Mouse (Mus musculus): ENCODE results near the gene Gm4869.

Gm4869 gene

GRCm38 (mm10) chr5:140526754-140527153, 81.3 kb downstream of the Gm4869 start:
- DNase-seq (ENCODE audit: low spot score): no peak

- DNase-seq (ENCODE audit: low spot score): no peak
Observed at GRCm38 (mm10) chr5:140538111-140538683, 92.8 kb downstream of the Gm4869 start.

- DNase-seq (ENCODE audit: low spot score): peak; percentile 85
Observed at GRCm38 (mm10) chr5:140540106-140540505, 94.7 kb downstream of the Gm4869 start.

- peak; percentile 68 for DNase-seq (ENCODE audit: low spot score)
Observed at GRCm38 (mm10) chr5:140542811-140543575, 97.5 kb downstream of the Gm4869 start.

Data from layer of hippocampus, adult 11-12 months (tissue).